Mouse (Mus musculus) neural tube, embryonic 10.5 days (tissue): Measurements from ENCODE around the gene Gabpb1.

Experiments
- DNase-seq: peaks from one replicate; pipeline ENCODE4 v3.0.0-alpha.2; 2017; ENCODE audit warnings: low spot score; ENCODE audit errors: extremely low spot score

Gabpb1 gene

DNA sequence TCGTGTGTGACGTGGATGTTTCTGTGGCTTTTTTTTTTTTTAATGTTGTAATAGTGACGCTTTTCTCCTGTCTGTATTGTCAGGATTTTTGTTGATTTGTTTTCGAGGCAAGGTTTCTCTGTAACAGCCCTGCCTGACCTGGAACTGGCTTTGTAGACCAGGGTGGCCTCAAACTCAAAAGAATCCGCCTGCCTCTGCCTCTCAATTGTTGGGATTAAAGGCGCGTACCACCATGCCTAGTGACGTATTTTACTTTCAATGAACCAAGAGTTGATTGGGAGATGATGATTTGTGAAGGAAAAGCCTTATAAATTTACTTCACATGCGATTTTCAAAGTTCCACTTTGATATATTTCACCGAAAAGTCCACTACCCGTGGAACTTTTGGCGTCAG, at the start of gene Gabpb1:
Gene Gabpb1 (minus strand): TSS at position 216 of the 394 bp plus-strand sequence.
- no peak for DNase-seq

DNA sequence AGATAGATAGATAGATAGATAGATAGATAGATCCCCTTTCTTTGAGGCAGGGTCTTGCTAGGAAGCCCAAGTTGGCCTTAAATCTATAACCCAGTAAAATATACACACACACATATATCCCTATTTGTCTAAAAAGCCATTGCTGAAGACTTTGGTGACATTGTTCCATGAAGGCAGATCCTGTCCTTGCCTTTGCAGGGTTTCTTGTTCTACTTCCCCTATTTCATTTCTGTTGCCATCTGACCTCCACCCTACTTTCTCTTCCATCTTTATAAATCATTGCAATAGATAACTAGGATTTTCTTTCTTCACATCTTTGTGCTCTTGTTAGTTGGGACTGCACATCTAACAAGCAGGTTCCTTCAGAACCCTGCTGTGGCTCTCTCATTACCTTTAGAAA, 36.8 kb upstream of the Gabpb1 start:
- DNase-seq = no peak

GRCm38 (mm10) chr2:126712526-126712925, 36.4 kb upstream of the Gabpb1 start:
- no peak for DNase-seq

DNA sequence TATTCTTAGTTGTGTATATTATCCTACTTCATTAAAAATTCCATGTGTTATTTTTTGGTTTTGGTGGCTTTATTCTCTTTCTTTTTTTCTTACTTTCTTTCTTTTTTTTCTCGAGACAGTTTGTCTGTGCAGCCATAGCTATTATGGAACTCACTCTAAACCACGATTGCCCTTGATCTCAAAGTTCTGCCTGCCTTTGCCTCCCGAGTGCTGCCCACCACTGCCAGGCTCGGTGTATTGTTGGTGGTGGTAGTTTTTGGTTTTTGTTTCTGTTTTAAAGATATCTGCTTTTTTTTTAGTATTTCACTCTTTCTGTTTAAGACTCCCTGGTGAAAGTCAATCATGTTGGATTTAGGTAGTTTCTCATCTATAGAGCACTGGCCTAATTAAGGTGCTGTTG, 32.2 kb upstream of the Gabpb1 start:
- DNase-seq = no peak

- DNase-seq = no peak
These were observed 31.3 kb upstream of the Gabpb1 start for GRCm38 (mm10) chr2:126707438-126707779.

DNA sequence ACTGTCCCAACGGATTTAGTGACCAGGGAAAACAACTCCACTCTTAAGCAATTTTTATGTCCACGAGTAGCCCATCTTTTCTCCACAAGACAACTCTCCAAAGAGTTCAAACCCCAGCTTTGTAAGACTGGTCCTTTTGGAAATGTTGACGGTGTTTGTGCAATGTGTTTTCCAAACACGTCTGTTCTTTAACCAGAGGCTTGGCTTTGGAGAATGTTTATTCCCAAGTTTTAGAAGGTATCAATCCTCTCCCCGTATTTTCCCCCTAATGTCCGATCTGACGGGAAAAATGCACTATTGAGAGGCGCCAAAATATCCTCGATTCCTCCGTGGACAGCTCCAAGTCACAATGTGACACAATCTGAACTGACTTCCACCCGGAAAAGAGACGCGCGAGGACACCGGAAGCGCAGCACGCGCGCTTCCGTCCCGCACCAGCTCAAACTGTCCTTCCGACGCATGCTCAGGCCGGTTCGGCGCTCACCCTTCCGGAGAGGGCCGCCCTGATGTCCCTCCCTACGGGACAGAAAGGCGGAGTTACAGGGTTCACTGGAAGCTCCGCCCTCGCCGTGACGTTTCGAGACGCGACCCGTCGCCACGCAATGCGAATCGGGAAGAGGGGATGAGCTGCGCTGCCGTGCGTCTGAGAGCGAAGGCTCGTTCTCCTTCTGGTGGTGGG, 30.8 kb upstream of the Gabpb1 start, which contains the start of gene Usp8:
Gene Usp8 (plus strand): TSS at position 570 of the 679 bp plus-strand sequence.
- peak; percentile 96 for DNase-seq

DNA sequence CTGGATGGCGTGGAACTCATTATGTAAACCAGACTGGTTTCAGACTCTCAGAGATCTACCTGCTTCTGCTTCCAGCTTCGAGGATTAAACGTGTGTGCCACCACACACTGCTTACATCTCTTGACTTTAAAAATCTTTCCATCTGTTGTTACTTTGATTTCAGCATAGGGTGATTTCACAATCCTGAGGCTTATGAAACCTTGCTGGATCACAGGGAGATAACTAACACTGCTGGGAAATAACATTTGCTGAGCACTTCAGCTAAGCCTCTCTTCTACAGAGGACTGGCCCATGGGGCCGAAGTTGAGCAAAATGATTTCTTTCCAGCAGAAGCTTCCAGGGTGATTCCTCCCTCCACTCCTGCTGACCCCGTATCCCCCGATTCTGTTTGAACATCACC, 19.1 kb upstream of the Gabpb1 start:
- DNase-seq = no peak

GRCm38 (mm10) chr2:126691290-126691689, 15.2 kb upstream of the Gabpb1 start:
- DNase-seq = no peak

DNA sequence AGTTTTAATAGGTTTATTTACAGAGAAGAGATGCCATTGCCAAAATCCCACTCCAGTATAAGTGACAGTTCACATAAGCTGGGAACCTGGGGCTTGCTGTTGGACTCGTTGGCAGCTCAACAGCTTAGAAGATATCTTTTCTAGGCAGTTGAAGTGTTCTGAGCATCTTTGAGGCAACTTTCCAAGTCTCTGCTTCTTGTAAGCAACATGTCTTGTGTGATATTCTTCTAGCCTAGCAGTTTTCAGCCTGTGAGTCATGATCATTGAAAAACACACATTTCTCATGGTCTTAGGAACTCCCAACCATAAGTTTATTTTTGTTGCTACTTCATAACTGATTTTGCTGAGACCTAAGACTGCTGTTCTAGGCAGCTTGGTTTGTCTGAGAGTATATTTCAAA, 6.8 kb upstream of the Gabpb1 start:
- DNase-seq = no peak

- DNase-seq = no peak
These were observed 6.2 kb upstream of the Gabpb1 start for GRCm38 (mm10) chr2:126682333-126682732.

GRCm38 (mm10) chr2:126677366-126677765, 1.2 kb upstream of the Gabpb1 start:
- no peak for DNase-seq

- peak; percentile 94 for DNase-seq
These were observed 692 bp downstream of the Gabpb1 start for GRCm38 (mm10) chr2:126675169-126676121.

DNA sequence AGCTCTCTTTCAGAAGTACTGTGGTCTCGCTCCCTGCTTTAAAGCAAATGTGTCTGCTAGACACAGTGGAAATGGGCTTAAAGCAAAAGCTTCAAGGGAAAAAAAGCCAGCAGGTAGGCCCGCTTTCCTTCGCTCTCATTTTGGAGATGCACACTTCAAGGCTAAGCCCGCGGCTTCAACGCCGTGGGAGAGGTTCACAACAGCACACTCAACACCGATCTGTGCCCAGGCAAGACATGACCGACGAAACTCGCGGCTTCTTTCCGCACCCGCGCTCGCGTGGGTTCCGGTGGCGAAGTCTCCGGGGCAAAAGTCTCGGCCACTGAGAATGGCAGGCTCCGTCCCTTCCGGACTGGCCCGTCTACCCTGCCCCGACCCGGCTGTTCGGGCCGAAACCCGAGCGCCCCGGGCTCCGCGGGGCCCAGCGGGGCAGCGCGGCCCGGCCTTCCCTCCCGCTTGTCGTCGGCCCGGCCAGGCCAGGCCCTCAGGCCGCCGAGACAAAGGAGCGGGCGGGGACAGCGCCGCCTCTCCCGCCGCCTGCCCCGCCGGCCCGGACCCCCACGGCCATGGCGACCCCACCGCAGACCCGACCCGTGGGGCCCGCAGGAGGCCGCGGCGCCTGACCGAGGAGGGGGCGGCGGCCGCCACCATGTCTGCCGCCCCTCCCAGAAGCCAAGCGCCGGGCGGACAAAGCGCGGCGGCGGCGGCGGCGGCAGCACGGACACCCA, 1.5 kb downstream of the Gabpb1 start:
- peak; percentile 77 for DNase-seq

DNA sequence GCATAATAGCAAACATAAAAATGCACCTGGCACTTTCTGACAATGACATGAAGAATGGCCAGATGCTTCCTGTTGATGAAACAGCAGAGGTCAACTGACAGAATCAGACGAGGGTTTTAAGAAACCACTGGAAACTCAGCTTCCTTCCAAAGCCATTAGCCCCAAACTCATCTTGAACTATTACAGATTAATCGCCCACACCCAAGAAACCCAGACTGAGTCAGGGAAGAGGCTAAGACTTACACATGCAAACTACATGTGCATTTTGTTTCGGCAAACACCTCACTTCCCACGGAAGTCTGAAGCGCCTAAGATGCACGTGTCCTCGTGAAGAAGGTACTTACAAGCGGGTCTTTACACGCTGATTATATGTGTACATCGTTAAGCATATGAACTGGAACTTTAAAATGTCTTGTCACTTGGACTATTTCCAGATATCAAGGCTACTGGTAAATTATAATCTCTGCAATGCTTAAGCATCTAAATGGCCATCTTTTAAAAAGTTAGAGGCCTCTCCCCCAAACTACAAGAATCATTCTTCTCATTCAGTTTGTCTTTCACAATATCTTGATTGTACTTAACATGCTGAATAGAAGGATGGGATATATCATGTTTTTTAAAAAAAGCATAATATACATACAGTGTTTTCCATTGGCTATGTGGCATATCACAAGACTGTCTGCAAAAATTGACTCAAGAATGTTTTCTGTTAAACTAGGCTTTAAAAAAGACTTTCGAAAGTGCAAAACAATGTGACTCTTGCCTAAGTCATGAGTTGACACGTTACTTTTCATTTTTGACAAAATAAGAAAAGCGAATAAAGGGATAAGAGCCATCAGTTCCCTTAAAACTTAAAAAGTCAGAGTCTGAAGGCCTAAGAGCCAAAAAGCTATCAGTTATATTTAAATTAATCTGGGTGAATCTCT, 2.6 kb downstream of the Gabpb1 start:
- DNase-seq = no peak

DNA sequence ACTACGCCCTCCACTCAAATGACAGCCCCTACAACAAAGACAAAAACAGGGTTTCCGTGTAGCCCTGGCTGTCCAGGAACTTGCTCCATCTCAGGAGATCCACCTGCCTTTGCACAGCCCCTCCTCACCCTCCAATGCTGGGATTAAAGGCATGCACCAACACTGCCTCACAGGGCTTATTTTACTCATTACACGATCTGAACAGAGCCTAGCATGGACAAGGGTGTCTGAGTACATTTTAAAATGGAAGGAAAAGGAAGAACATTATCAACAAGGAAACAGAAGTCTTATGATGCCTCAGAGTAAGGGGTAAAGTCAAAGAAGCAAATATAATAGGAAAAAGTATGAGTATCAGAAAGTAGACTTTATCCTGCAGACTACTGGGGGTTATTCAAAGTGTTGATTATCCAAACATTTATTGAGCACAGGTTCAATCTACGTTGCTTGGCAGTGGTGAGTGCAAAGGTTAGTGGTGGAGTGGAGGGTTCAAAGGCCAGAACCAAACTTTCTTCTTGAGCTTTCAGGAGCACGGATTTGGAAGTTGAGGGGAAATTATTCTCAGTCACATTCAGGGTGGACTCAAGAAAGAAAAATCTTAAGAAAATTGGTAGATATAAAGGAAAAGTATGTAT, 7.4 kb downstream of the Gabpb1 start:
- no peak for DNase-seq

DNA sequence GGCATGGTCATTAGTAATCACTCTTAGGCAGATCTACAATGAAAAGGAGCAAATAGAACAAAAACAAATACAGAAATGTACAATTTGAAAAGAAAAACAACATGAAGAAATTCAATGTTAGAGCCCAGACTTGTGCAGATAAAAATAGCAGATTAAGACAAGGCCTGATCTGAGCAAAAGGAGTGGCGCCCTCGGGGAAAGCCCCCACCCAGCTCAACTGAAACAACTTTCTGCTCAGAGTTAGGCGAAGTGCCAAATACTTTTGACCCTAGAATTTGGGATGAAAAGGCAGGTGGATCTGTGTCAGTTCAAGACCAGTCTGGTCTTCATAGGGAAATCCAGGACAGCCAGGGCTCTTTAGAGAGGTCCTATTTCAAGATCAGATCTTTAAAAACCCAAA, 10.2 kb downstream of the Gabpb1 start:
- no peak for DNase-seq

DNA sequence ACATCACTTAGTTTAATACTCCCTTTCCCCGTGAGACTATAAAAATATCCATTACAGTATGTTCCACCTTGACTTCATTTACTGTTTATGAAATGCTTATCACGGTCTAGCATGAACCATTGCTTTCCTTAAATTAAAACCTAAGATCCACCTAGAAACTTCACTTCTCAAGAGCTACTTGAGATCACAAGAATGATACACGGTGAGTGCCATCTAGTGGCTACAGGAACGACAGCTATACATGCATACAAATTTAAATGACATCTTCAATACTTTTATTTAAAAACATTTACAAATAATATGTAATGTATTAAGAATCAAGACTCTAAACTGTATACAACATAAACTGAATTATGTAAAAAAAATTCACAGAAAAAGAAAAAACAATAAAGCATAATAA, 12.7 kb downstream of the Gabpb1 start:
- no peak for DNase-seq

DNA sequence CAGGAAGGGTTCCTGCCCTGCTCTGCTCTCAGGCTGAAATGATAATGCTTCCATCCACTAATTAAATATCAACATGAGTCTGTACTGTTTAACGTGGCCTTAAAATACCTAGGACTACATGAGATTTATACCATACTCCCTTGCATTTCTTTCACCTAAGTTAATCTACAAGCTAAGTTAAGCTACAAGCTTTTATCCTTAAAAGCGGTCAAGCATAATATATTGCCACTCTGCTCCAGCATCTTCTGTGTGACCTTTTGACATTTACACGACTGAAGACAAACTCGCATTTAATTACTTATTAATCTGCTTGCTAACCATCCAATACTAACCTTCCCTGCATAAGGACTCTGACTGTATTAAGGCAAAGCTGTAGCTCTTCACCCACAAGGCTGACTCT, 23.2 kb downstream of the Gabpb1 start:
- DNase-seq = no peak

- no peak for DNase-seq
These were observed 28.4 kb downstream of the Gabpb1 start for GRCm38 (mm10) chr2:126647762-126648161.

- no peak for DNase-seq
These were observed 29.7 kb downstream of the Gabpb1 start for GRCm38 (mm10) chr2:126646461-126646860.
